Mouse (Mus musculus): ENCODE data around the gene Cep152. TPM values are rescaled to one million over a fixed set of nuclear protein-coding genes. Genes with fewer than 3 reads are reported as not detected.

Cep152 gene
- polyA plus RNA-seq, 1 experiment: 2.1 TPM

- TF ChIP-seq POLR2A (IDR thresholded peaks at IDR 0.05; ENCODE audit: control insufficient read depth, low read depth, low read length) (no peak), CTCF (IDR thresholded peaks at IDR 0.05; ENCODE audit: control insufficient read depth, insufficient read depth, insufficient replicate concordance, low read depth, low read length) (no peak)
- H3K27ac ChIP-seq (ENCODE audit: control insufficient read depth, insufficient read depth, low read depth, low read length): no peak overlapping the region
These were observed 3.6 kb upstream of the Cep152 start for GRCm38 (mm10) chr2:125628487-125628886.

DNA sequence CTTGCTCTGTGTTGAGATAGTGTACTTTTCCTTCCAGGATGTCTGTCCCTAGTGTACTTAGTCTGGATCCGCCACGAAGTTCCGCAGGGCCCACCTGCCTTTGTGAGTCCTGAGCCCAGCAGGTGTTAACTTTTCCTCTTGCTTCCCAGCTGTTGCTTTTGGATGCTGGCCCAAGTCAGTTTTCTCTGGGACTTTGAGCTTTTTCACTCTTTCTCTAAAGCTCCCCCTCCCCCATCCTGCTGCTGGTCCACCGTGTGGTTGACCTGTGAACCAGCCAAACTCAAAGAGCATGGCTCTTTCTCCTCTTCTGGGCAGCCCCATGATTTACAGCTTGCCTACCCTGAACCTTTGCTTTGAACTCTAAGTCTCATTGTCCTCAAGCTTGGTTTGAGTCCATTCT lies 1.6 kb upstream of the Cep152 start:
- Histone ChIP-seq H3K4me3 (ENCODE audit: control insufficient read depth, low read depth, low read length) (peak overlapping the region; percentile 99), H3K27me3 (ENCODE audit: control insufficient read depth, insufficient read depth, low read length) (no peaks in the 10 kb centered on the region), H3K4me1 (ENCODE audit: control insufficient read depth, insufficient read depth, low read length) (peaks cover 12% of the 10 kb centered on the region), H3K36me3 (ENCODE audit: control insufficient read depth, insufficient read depth, low read length) (no peaks in the 10 kb centered on the region), H3K27ac (ENCODE audit: control insufficient read depth, insufficient read depth, low read depth, low read length) (no peak overlapping the region)
- TF ChIP-seq CTCF (IDR thresholded peaks at IDR 0.05; ENCODE audit: control insufficient read depth, insufficient read depth, insufficient replicate concordance, low read depth, low read length) (no peak), POLR2A (IDR thresholded peaks at IDR 0.05; ENCODE audit: control insufficient read depth, low read depth, low read length) (no peak)

More at GRCm38 (mm10) chr2:125628487-125628886, 3.6 kb upstream of the Cep152 start:
- H3K36me3 ChIP-seq (ENCODE audit: control insufficient read depth, insufficient read depth, low read length): no peaks in the 10 kb centered on the region
- H3K27me3 ChIP-seq (ENCODE audit: control insufficient read depth, insufficient read depth, low read length): no peaks in the 10 kb centered on the region
- H3K4me1 ChIP-seq (ENCODE audit: control insufficient read depth, insufficient read depth, low read length): peaks cover 9% of the 10 kb centered on the region
- no peak overlapping the region for H3K4me3 ChIP-seq (ENCODE audit: control insufficient read depth, low read depth, low read length)

- H3K36me3 ChIP-seq (ENCODE audit: control insufficient read depth, insufficient read depth, low read length): peaks cover 2% of the 10 kb centered on the region
- H3K4me1 ChIP-seq (ENCODE audit: control insufficient read depth, insufficient read depth, low read length): peaks cover 12% of the 10 kb centered on the region
- TF ChIP-seq POLR2A (IDR thresholded peaks at IDR 0.05; ENCODE audit: control insufficient read depth, low read depth, low read length) (no peak), CTCF (IDR thresholded peaks at IDR 0.05; ENCODE audit: control insufficient read depth, insufficient read depth, insufficient replicate concordance, low read depth, low read length) (no peak)
- peak overlapping the region; percentile 99 for H3K4me3 ChIP-seq (ENCODE audit: control insufficient read depth, low read depth, low read length)
- no peaks in the 10 kb centered on the region for H3K27me3 ChIP-seq (ENCODE audit: control insufficient read depth, insufficient read depth, low read length)
- peak overlapping the region; percentile 80 for H3K27ac ChIP-seq (ENCODE audit: control insufficient read depth, insufficient read depth, low read depth, low read length)
These were observed 707 bp downstream of the Cep152 start for GRCm38 (mm10) chr2:125624127-125624685.

- H3K27me3 ChIP-seq (ENCODE audit: control insufficient read depth, insufficient read depth, low read length): no peaks in the 10 kb centered on the region
- TF ChIP-seq POLR2A (IDR thresholded peaks at IDR 0.05; ENCODE audit: control insufficient read depth, low read depth, low read length) (no peak), CTCF (IDR thresholded peaks at IDR 0.05; ENCODE audit: control insufficient read depth, insufficient read depth, insufficient replicate concordance, low read depth, low read length) (no peak)
- no peak overlapping the region for H3K27ac ChIP-seq (ENCODE audit: control insufficient read depth, insufficient read depth, low read depth, low read length)
- H3K4me3 ChIP-seq (ENCODE audit: control insufficient read depth, low read depth, low read length): peak overlapping the region; percentile 10; the same call in 1 of the 2 replicates
- H3K36me3 ChIP-seq (ENCODE audit: control insufficient read depth, insufficient read depth, low read length): peaks cover 3% of the 10 kb centered on the region
- H3K4me1 ChIP-seq (ENCODE audit: control insufficient read depth, insufficient read depth, low read length): peaks cover 12% of the 10 kb centered on the region
These were observed 1.7 kb downstream of the Cep152 start for GRCm38 (mm10) chr2:125623211-125623610.

DNA sequence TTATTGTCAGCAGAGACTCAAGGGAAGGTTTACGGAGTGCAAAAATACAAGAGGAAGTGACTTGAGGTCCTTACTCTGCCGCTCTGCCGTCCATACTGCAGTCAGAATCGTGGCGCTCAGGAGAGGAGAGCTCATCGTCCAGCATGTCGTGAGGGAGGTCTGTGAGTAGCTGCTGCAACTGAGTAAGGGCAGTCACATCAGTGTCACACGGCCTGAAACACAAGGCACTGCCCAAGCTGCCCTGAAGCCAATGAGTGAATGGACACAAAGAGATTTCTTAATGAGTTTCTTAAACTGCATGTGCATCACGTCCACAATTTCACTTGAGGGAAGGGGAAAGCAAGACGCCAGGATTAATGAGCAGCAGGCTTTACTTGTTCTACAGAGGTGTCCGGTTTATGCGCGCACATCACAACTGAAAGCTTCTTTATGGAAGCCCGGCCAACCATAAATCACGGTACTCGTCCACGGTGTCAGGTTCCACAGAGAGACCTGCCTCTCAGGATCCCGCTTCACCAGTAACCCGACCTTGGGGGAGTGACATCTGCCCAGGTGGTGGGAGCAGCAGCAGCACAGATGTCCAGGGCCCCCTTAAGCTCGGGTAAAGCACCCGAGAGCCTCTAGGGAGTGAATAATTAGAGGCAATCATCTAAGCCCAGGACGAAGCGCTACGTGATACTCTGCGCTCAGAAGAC lies 4.6 kb downstream of the Cep152 start:
- TF ChIP-seq POLR2A (IDR thresholded peaks at IDR 0.05; ENCODE audit: control insufficient read depth, low read depth, low read length) (no peak), CTCF (IDR thresholded peaks at IDR 0.05; ENCODE audit: control insufficient read depth, insufficient read depth, insufficient replicate concordance, low read depth, low read length) (no peak)
- peaks cover 3% of the 10 kb centered on the region; the same call in 1 of the 2 replicates for H3K4me1 ChIP-seq (ENCODE audit: control insufficient read depth, insufficient read depth, low read length)
- peaks cover 3% of the 10 kb centered on the region for H3K36me3 ChIP-seq (ENCODE audit: control insufficient read depth, insufficient read depth, low read length)
- no peaks in the 10 kb centered on the region for H3K27me3 ChIP-seq (ENCODE audit: control insufficient read depth, insufficient read depth, low read length)
- no peak overlapping the region for H3K4me3 ChIP-seq (ENCODE audit: control insufficient read depth, low read depth, low read length)
- H3K27ac ChIP-seq (ENCODE audit: control insufficient read depth, insufficient read depth, low read depth, low read length): no peak overlapping the region

- Histone ChIP-seq H3K4me3 (ENCODE audit: control insufficient read depth, low read depth, low read length) (no peak overlapping the region), H3K27ac (ENCODE audit: control insufficient read depth, insufficient read depth, low read depth, low read length) (no peak overlapping the region), H3K4me1 (ENCODE audit: control insufficient read depth, insufficient read depth, low read length) (no peaks in the 10 kb centered on the region), H3K27me3 (ENCODE audit: control insufficient read depth, insufficient read depth, low read length) (no peaks in the 10 kb centered on the region), H3K36me3 (ENCODE audit: control insufficient read depth, insufficient read depth, low read length) (peaks cover 6% of the 10 kb centered on the region)
- TF ChIP-seq CTCF (IDR thresholded peaks at IDR 0.05; ENCODE audit: control insufficient read depth, insufficient read depth, insufficient replicate concordance, low read depth, low read length) (no peak), POLR2A (IDR thresholded peaks at IDR 0.05; ENCODE audit: control insufficient read depth, low read depth, low read length) (no peak)
These were observed 9.0 kb downstream of the Cep152 start for GRCm38 (mm10) chr2:125615858-125616424.

- no peaks in the 10 kb centered on the region for H3K27me3 ChIP-seq (ENCODE audit: control insufficient read depth, insufficient read depth, low read length)
- H3K4me1 ChIP-seq (ENCODE audit: control insufficient read depth, insufficient read depth, low read length): no peaks in the 10 kb centered on the region
- no peak overlapping the region for H3K27ac ChIP-seq (ENCODE audit: control insufficient read depth, insufficient read depth, low read depth, low read length)
- TF ChIP-seq CTCF (IDR thresholded peaks at IDR 0.05; ENCODE audit: control insufficient read depth, insufficient read depth, insufficient replicate concordance, low read depth, low read length): no peak
- TF ChIP-seq POLR2A (IDR thresholded peaks at IDR 0.05; ENCODE audit: control insufficient read depth, low read depth, low read length): no peak
- no peak overlapping the region for H3K4me3 ChIP-seq (ENCODE audit: control insufficient read depth, low read depth, low read length)
- H3K36me3 ChIP-seq (ENCODE audit: control insufficient read depth, insufficient read depth, low read length): peaks cover 6% of the 10 kb centered on the region
These were observed 9.5 kb downstream of the Cep152 start for GRCm38 (mm10) chr2:125615440-125615839.
